Mouse (Mus musculus): ENCODE data around the gene Rps11.
A peak's percentile ranks its signal among the peaks of the same experiment; 100 is the strongest.

Rps11 gene

GRCm38 (mm10) chr7:45088597-45088996 lies 35.6 kb downstream of the Rps11 start:
- no peak for DNase-seq (ENCODE audit: low spot score in 2 of 2)

DNA sequence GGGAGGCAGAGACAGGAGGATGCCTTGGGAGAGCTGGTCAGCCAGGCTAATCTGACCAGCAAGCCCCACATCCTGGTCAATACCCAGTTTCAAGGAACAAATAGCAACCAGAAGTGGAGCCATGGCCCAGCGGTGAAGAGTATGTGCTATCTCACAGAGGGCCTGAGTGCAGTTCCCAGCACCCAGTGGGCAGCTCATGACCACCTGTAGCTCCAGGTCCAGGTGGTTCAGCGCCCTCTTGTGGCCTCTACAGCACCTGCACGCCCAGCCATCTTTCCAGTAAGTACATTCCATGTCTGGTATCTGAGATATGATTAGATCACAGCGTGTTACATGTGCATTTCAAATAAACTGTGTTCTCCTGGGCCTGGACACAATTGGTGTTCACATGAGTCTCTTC lies 38.2 kb downstream of the Rps11 start:
- DNase-seq (ENCODE audit: low spot score in 2 of 2) = no peak

GRCm38 (mm10) chr7:45083300-45083890 lies 40.8 kb downstream of the Rps11 start:
- DNase-seq (ENCODE audit: low spot score in 2 of 2) = no peak

- DNase-seq (ENCODE audit: low spot score in 2 of 2) = peak; percentile 81 to 88
Observed at GRCm38 (mm10) chr7:45082401-45083299, 41.6 kb downstream of the Rps11 start.

DNA sequence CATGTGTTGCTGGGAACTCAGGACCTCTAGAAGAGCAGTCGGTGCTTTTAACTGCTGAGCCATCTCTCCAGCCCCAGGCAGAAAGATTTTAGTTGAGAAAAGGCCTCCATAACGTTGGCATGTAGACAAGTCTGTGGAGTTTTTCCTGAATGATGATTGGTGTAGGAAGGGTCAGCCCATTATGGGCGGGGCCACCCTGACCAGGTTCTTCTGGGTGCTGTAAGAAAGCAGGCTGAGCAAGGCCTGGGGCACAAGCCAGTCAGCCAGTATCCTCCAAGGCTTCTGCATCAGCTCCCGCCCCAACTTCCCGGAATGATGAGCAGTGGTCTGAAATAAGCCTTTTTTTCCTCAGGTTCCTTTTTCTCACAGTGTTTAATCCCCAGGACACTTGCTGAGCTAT lies 43.2 kb downstream of the Rps11 start:
- no peak for DNase-seq (ENCODE audit: low spot score in 2 of 2)

DNA sequence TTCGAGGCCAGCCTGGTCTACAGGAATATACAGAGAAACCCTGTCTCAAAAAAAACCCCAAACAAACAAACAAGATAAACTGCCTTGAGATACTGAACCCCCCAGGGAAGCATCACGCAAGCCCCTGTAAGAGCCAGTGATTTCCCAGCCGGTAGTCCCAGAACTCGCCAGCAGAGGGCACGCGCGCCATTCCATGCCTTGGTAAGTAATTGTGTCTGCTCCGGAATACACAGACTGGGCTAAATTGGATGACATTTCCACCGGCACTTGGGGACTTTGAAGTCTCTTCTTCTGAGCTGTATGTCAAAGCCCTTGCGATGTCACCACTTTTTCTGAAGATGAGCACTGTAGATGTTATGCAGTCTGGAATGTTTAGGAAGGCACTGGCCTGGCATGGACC lies 44.4 kb downstream of the Rps11 start:
- peak; percentile 83 to 89 for DNase-seq (ENCODE audit: low spot score in 2 of 2)

- peak; percentile 69 to 79 for DNase-seq (ENCODE audit: low spot score in 2 of 2)
Observed at GRCm38 (mm10) chr7:45078513-45078912, 45.7 kb downstream of the Rps11 start.

DNA sequence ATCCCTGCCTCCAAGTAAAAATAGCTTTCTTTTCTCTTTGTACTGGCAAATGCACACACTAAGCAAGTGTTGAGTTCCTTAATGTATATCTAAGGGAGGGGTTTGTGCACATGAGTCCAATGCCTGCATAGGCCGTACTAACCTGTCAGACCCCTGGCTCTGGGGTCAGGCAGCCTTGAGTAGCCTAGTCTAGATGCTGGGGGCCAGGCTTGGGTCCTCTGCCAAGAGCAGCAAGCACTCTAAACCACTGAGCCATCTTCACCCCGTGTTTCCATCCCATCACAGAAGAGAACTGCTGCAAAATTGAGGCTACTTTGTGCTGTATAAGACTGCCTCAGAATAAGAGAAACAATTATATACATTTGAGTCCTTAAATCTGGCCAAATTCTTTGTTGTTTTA lies 46.4 kb downstream of the Rps11 start:
- no peak for DNase-seq (ENCODE audit: low spot score in 2 of 2)

GRCm38 (mm10) chr7:45077322-45077721 lies 46.9 kb downstream of the Rps11 start:
- DNase-seq (ENCODE audit: low spot score in 2 of 2) = no peak

DNA sequence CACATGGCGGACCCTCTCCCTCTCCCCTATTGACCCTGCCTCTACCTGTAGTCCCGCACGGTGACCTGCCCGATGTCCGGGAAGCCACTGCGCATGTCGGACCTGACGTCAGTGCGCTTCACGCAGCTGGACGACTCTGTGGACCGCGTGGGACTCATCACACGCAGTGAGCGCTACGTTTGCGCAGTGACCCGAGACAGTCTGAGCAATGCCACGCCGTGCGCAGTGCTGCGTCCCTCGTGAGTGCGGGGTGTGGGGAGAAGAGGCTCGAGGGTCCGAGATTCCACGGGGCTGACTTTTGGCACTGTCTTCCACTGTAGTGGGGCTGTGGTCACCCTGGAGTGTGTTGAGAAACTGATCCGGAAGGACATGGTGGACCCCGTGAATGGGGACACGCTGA lies 47.7 kb downstream of the Rps11 start:
- DNase-seq (ENCODE audit: low spot score in 2 of 2) = no peak

DNA sequence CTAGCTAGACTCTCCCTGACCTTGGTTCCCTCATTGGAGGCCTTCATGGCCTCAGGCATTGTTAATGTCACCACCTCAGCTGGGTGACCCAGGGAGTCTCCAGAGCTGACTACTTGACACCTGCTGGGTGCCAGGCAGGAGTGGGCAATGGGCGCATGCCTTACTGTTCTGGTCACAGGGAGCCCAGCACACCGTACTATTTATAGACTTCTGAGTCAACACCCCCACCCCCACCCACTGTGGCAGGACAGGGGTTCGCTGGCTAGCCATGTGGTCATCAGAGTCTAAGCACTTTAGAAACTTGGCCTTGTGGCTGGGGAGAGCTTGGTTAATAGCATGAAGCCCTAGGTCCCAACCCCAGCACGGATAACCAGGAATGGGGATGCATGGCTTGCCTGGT lies 48.8 kb downstream of the Rps11 start:
- DNase-seq (ENCODE audit: low spot score in 2 of 2) = peak in 1 of 2 experiments; percentile 26

DNA sequence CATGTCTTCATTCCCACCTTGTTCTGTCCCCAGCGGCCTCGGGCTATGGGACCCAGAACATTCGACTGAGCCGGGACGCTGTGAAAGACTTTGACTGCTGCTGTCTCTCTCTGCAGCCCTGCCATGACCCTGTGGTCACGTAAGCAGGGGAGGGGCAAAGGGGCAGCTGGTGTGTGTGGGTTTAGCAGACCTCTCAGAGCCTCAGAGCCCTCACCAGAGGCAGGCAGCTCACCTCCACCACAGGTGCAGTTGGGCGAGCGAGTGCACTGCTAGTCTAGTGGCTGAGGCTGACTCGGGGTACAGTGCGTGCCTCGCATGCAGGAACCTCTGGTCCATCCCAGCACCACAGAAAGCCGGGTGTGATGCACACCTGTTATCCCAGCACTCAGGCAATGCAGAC lies 50.3 kb downstream of the Rps11 start:
- DNase-seq (ENCODE audit: low spot score in 2 of 2) = no peak

DNA sequence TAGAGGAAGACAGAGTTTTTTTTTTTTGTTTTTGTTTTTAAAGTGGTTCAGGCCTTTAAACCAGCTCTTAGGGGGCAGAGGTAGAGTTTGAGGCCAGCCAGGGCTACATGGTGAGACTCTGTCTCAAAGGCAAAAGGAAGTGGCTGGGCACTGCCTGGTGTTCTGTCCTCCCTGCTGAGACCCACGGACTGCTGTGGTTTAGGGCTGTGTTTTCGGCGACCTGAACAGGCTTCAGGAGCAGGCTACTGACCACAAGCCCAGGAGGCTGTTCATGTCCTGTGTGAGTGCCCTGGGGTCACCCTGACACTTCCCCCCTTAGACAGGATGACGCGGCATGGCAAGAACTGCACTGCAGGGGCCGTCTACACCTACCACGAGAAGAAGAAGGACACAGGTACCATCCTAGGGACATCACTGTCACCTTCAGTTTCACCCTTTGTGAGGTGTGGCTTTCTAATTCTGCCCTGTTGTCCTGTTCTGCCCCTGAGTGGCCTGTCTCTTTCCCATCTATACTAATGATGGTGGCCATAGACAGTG lies 51.0 kb downstream of the Rps11 start:
- DNase-seq (ENCODE audit: low spot score in 2 of 2) = peak; percentile 66 to 77

All from natural killer cell, adult 2 months (primary cell).